Mouse (Mus musculus) thymus, adult 2 months (tissue): Measurements from ENCODE around the gene Tmem59l. TPM values are rescaled to one million over a fixed set of nuclear protein-coding genes. Genes with fewer than 3 reads are reported as not detected.
A peak's percentile ranks its signal among the peaks of the same experiment; 100 is the strongest.
"Not testable (repeated sequence)": the region's sequence is repeated elsewhere in the genome, so short reads cannot be mapped to it uniquely, and the experiment has no call there.

Experiments used
- DNase-seq: peaks from one replicate; pipeline ENCODE4 v3.0.0; 2021
- H3K27ac ChIP-seq: fragments of 200-500 bp; 2 replicates; pipeline ENCODE4 v1.5.1; 2012; ENCODE audit warnings: low read length, control low read depth; ENCODE audit not compliant: control insufficient read depth, insufficient read depth
- H3K27me3 ChIP-seq: fragments of 200-500 bp; 2 replicates; pipeline ENCODE4 v1.6.1; 2012; ENCODE audit warnings: mild to moderate bottlenecking, low read length, moderate library complexity, mixed read lengths; ENCODE audit not compliant: control insufficient read depth, insufficient read depth
- H3K36me3 ChIP-seq: fragments of 200-500 bp; 2 replicates; pipeline ENCODE4 v1.6.1; 2012; ENCODE audit warnings: mild to moderate bottlenecking, low read length, moderate library complexity; ENCODE audit not compliant: control insufficient read depth, insufficient read depth
- H3K4me1 ChIP-seq: fragments of 200-500 bp; replicated peaks from 2 replicates; pipeline ENCODE4 v1.6.1; 2012; ENCODE audit warnings: low read length; ENCODE audit not compliant: control insufficient read depth, insufficient read depth
- H3K4me3 ChIP-seq: fragments of 200-500 bp; 2 replicates; pipeline ENCODE4 v1.5.1; 2012; ENCODE audit warnings: mild to moderate bottlenecking, low read length, control low read depth, moderate library complexity; ENCODE audit not compliant: control insufficient read depth, insufficient read depth
- CTCF ChIP-seq: fragments of 200-500 bp; IDR thresholded peaks from 2 replicates; pipeline ENCODE4 v1.5.1; 2012; ENCODE audit warnings: mild to moderate bottlenecking, control low read depth, low read length, moderate library complexity, borderline replicate concordance; ENCODE audit not compliant: control insufficient read depth, poor library complexity, insufficient read depth; ENCODE audit errors: extremely low read depth
- POLR2A ChIP-seq: fragments of 200-500 bp; IDR thresholded peaks from 2 replicates; pipeline ENCODE4 v1.6.1; 2012; ENCODE audit warnings: mild to moderate bottlenecking, low read length, control low read depth, moderate library complexity; ENCODE audit not compliant: control insufficient read depth, poor library complexity, insufficient read depth; ENCODE audit errors: extremely low read depth
- WGBS: fragments of 180-500 bp; shearing (Covaris S2); methylation state at CpG from one replicate; pipeline ENCODE4 v1.1.7; 2018; 5-methylcytosine and 5-hydroxymethylcytosine counted together
- polyA plus RNA-seq: library from polyadenylated mRNA; depleted of rRNA; stranded (reverse); fragments of >200 nt; gene quantifications from 2 replicates; pipeline ENCODE4 v1.2.3, GENCODE M21; 2012

Tmem59l gene
- polyA plus RNA-seq, 1 experiment: 0.39 TPM

GRCm38 (mm10) chr8:70517940-70518643 lies 30.9 kb upstream of the Tmem59l start:
- Histone ChIP-seq H3K27ac (no peak overlapping the region), H3K4me3 (no peak overlapping the region), H3K4me1 (0 out of 2 replicates have a peak, but pooled peaks cover 6% of the 10 kb centered on the region), H3K27me3 (no peaks in the 10 kb centered on the region), H3K36me3 (peaks cover 7% of the 10 kb centered on the region; the same call in 1 of the 2 replicates)
- 96% methylated on average over 10 of the region's 10 CpGs for WGBS
- TF ChIP-seq POLR2A: no peak
- no peak for TF ChIP-seq CTCF
- DNase-seq: no peak

- WGBS: 55% methylated on average over 2 of the region's 2 CpGs
- DNase-seq: no peak
- H3K4me1 ChIP-seq: peaks cover 17% of the 10 kb centered on the region
- H3K27ac ChIP-seq: no peak overlapping the region
- no peak for TF ChIP-seq POLR2A
- TF ChIP-seq CTCF: no peak
- no peak overlapping the region for H3K4me3 ChIP-seq
- H3K27me3 ChIP-seq: no peaks in the 10 kb centered on the region
- H3K36me3 ChIP-seq: peaks cover 7% of the 10 kb centered on the region; the same call in 1 of the 2 replicates
These were observed 26.3 kb upstream of the Tmem59l start for GRCm38 (mm10) chr8:70513441-70513840.

GRCm38 (mm10) chr8:70512253-70512903 lies 25.2 kb upstream of the Tmem59l start:
- WGBS: 53% methylated on average over 11 of the region's 11 CpGs
- DNase-seq: no peak
- Histone ChIP-seq H3K36me3 (peaks cover 6% of the 10 kb centered on the region; the same call in 1 of the 2 replicates), H3K4me3 (no peak overlapping the region), H3K27ac (no peak overlapping the region), H3K27me3 (no peaks in the 10 kb centered on the region), H3K4me1 (peaks cover 17% of the 10 kb centered on the region)
- TF ChIP-seq CTCF (no peak), POLR2A (no peak)

- Histone ChIP-seq H3K4me3 (no peak overlapping the region), H3K27ac (no peak overlapping the region), H3K27me3 (no peaks in the 10 kb centered on the region), H3K36me3 (peaks cover 6% of the 10 kb centered on the region; the same call in 1 of the 2 replicates), H3K4me1 (peaks cover 18% of the 10 kb centered on the region)
- TF ChIP-seq CTCF (no peak), POLR2A (no peak)
- WGBS: 94% methylated on average over 2 of the region's 2 CpGs
- DNase-seq: no peak
These were observed 24.6 kb upstream of the Tmem59l start for GRCm38 (mm10) chr8:70511770-70512169.

- not testable (repeated sequence) for H3K27me3 ChIP-seq, DNase-seq, H3K36me3 ChIP-seq
- WGBS: 61% methylated on average over 6 of the region's 6 CpGs
- H3K27ac ChIP-seq: peak overlapping the region; percentile 89; the same call in 1 of the 2 replicates
- peak overlapping the region; percentile 88 for H3K4me3 ChIP-seq
- H3K4me1 ChIP-seq: peaks cover 19% of the 10 kb centered on the region
These were observed 24.0 kb upstream of the Tmem59l start for GRCm38 (mm10) chr8:70511174-70511573.

GRCm38 (mm10) chr8:70510228-70510915 lies 23.2 kb upstream of the Tmem59l start, which contains the start of gene Uba52:
TSS of gene Uba52 (minus strand) at chr8:70510801.
- under 1% methylated on average over 74 of the region's 74 CpGs for WGBS
- peak; percentile 96 for DNase-seq
- Histone ChIP-seq H3K36me3 (peaks cover 6% of the 10 kb centered on the region; the same call in 1 of the 2 replicates), H3K27ac (peak within 1 kb of the TSS; percentile 89), H3K27me3 (no peaks in the 10 kb centered on the region), H3K4me1 (peaks cover 26% of the 10 kb centered on the region), H3K4me3 (peak within 1 kb of the TSS; percentile 88)
- no peak for TF ChIP-seq CTCF
- TF ChIP-seq POLR2A: peak; percentile 91
